Mouse (Mus musculus): Measurements from ENCODE around the gene Cldn15.
"Not testable (repeated sequence)": the region's sequence is repeated elsewhere in the genome, so short reads cannot be mapped to it uniquely, and the experiment has no call there.

Cldn15 gene

DNA sequence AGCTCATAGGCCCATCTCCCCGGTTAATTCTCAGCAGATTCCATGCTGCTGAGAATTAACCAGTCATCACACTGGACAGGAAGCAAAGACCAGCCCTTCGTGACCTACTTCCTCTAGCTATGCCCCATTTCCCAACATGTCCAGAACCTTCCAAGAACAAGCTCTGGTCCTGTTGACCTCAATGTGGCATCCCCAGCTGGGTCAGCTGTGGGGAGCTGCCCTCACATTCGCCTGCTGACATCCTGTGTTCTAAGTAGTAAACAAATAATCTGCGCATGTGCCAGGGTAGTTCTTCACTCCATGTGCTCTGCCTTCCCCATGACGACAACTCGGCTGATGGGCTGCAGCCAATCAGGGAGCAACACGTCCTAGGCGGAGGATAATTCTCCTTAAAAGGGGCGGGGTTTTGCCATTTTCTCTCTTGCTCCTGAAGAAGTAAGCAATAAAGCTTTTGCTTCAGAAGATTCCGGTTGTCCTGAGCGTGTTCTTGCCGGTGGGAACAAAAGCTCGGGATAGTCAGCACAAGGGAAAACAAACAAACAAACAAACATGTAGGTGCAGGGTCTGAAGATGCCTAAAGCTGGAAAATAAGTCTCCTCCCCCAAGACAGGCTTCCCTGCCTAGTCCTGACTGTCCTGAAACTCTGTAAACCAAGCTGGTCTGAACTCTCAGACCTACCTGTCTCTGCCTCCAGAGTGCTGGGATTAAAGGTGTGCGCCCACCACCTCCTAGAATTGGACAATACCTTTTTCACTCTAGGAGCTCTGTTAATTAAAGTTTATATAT is 16.7 kb upstream of the Cldn15 start:
- not testable (repeated sequence) for DNase-seq (ENCODE audit: low spot score in 2 of 2)

DNA sequence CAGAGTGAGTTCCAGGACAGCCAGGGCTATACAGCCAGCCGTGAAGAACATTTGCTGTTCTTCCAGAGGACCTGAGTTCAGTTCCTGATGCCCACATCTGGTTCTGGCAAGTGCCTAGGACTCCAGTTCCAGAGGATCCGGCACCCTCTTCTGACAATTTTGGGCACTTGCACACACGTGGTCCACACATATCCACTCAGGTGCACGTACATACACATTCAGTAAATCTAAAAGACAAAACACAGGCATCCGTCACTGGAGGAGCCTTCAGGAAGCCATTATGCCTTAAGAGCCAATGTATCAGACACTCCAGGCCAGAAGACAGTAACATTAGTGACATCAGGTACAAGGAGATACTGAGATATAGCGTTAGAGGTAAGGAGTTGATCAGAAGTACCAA is 15.9 kb upstream of the Cldn15 start:
- no peak for DNase-seq (ENCODE audit: low spot score in 2 of 2)

GRCm38 (mm10) chr5:136952153-136952552 is 14.3 kb upstream of the Cldn15 start:
- DNase-seq (ENCODE audit: low spot score in 2 of 2) = no peak

GRCm38 (mm10) chr5:136953015-136953414 is 13.4 kb upstream of the Cldn15 start, which contains the start of gene Fis1:
TSS of gene Fis1 (plus strand) at chr5:136953275.
- peak; percentile 95 to 97 for DNase-seq (ENCODE audit: low spot score in 2 of 2)

DNA sequence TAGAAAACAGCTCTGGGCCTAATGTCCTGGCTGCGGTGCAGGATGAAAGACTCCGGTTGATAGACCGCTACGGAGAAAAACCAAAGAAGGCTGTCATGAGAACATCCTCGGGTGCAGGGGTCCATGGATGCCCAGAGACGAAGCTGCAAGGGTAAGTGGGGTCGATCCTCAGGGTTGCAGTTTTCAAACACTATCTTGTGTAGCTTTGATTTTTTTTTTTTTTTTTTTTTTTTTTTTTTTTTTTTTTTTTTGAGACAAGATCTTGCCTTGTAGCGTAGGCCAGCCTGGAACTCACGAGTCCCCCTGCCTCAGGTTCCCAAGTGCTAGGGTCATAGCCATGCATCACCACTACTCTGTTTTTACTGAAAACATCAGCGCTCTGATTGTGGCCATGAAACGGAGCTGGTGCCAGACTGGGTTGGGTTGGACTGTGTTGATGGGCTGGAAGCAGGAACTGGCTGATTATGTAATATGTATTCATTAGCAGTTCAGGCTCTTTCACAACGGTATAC is 12.9 kb upstream of the Cldn15 start:
- DNase-seq (ENCODE audit: low spot score in 2 of 2) = peak in 1 of 2 experiments; percentile 64

DNA sequence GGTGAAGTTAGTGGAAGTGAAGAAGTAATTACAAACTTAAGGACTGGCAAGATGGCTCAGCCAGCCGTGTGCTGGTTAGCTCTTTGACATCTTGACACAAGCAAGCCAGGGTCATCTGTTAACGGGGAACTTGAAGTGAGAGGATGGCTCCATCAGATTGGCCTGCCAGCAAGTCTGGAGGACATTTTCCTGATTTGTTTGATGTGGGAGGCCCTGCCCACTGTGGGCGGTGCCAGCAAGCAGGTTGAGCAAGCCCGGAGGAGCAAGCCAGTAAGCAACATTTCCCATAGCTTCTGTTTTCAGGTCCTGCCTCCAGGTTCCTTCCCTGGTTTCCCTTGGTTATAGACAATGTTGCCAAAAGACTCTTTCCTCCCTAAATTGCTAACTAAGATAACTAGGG is 10.8 kb upstream of the Cldn15 start:
- DNase-seq (ENCODE audit: low spot score in 2 of 2) = no peak

- DNase-seq (ENCODE audit: low spot score in 2 of 2) = no peak
Measured at GRCm38 (mm10) chr5:136957250-136957649, 9.2 kb upstream of the Cldn15 start.

GRCm38 (mm10) chr5:136958991-136959605 is 7.3 kb upstream of the Cldn15 start:
- DNase-seq (ENCODE audit: low spot score in 2 of 2) = no peak

- DNase-seq (ENCODE audit: low spot score in 2 of 2) = no peak
Measured at GRCm38 (mm10) chr5:136960053-136960452, 6.4 kb upstream of the Cldn15 start.

- DNase-seq (ENCODE audit: low spot score in 2 of 2) = no peak
Measured at GRCm38 (mm10) chr5:136961334-136961982, 5.0 kb upstream of the Cldn15 start.

- DNase-seq (ENCODE audit: low spot score in 2 of 2) = peak; percentile 87 to 90
Measured at GRCm38 (mm10) chr5:136961983-136962461, 4.4 kb upstream of the Cldn15 start.

- peak; percentile 57 to 79 for DNase-seq (ENCODE audit: low spot score in 2 of 2)
Measured at GRCm38 (mm10) chr5:136962501-136962900, 3.9 kb upstream of the Cldn15 start.

GRCm38 (mm10) chr5:136962966-136963540 is 3.4 kb upstream of the Cldn15 start:
- DNase-seq (ENCODE audit: low spot score in 2 of 2) = no peak

DNA sequence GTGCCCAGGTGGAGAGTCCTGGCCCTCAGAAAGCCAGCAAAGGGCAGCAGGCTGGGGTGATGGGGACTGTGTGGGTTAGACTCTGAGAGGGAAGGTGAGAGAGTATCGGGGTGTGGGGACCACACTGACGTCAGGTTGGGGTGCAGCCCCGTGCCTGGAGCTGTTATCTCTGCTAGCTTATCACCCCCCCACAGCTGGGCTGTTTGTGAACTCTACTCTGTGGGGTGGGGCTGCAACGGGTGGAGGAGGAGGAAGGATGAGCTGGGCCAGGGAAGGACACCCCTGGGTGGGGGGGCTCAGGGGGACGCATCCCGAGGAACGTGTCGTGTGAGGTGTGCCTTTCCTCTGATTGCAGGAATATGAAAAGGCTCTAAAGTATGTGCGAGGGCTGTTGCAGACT is 1.2 kb upstream of the Cldn15 start:
- no peak for DNase-seq (ENCODE audit: low spot score in 2 of 2)

DNA sequence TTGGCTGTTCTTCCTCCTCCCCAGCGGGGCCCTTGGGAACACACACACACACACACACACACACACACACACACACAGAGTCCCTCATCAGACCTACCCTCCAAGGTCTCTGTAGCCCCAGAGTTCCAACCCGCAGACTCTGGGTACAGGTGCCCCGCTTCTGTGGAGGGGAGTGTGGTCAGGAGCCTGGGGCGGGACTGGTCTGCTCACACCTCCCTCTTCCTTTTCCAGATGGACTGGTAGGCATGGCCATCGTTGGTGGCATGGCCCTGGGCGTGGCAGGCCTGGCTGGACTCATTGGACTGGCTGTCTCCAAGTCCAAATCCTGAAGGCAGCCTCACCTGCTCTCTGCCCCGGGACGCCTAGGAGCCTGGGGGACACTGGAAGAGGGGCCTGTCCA is 730 bp upstream of the Cldn15 start:
- no peak for DNase-seq (ENCODE audit: low spot score in 2 of 2)

GRCm38 (mm10) chr5:136966861-136967455 is 542 bp downstream of the Cldn15 start:
- no peak for DNase-seq (ENCODE audit: low spot score in 2 of 2)

GRCm38 (mm10) chr5:136967592-136967991 is 1.2 kb downstream of the Cldn15 start:
- DNase-seq (ENCODE audit: low spot score in 2 of 2) = peak; percentile 18 to 71

GRCm38 (mm10) chr5:136970703-136971102 is 4.3 kb downstream of the Cldn15 start:
- peak; percentile 33 to 77 for DNase-seq (ENCODE audit: low spot score in 2 of 2)

GRCm38 (mm10) chr5:136973670-136974069 is 7.3 kb downstream of the Cldn15 start:
- no peak for DNase-seq (ENCODE audit: low spot score in 2 of 2)

GRCm38 (mm10) chr5:136977769-136978168 is 11.4 kb downstream of the Cldn15 start:
- DNase-seq (ENCODE audit: low spot score in 2 of 2) = no peak

- no peak for DNase-seq (ENCODE audit: low spot score in 2 of 2)
Measured at GRCm38 (mm10) chr5:136979762-136980161, 13.3 kb downstream of the Cldn15 start.

DNA sequence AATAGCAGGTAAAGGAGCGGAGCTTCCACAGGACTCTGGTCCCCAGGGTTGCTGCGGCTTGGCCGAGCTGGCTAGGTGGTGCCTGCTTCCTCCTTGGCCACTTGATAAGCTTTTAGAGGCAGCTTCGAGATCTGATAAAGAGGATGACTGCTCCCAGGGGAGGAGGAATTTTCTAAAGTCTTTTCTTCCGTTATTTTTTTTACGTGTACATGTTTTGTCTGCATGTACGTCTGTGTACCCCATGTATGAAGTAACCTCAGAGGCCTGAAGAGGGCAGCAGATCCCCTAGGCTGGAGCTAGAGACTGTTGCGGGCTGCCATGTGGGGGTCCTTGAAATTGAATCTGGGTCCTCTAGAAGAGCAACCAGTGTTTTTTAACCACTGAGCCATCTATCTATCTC is 14.6 kb downstream of the Cldn15 start:
- no peak for DNase-seq (ENCODE audit: low spot score in 2 of 2)
